Mouse (Mus musculus) midbrain, embryonic 15.5 days (tissue): ENCODE data around the gene Xcl1. TPM values are rescaled to one million over a fixed set of nuclear protein-coding genes. Genes with fewer than 3 reads are reported as not detected.
"Not testable (repeated sequence)": the region's sequence is repeated elsewhere in the genome, so short reads cannot be mapped to it uniquely, and the experiment has no call there.

ENCODE experiments used
- ATAC-seq: fragments of 200-750 bp; cut with Nextera tagmentation; replicated peaks from 2 replicates; pipeline ENCODE4 v1.8.0; 2017; ENCODE audit warnings: moderate TSS enrichment
- H3K27ac ChIP-seq: fragments of 300-500 bp; sonication (generic); 2 replicates; pipeline ENCODE4 v1.5.1; 2015; ENCODE audit warnings: mild to moderate bottlenecking, inconsistent platforms
- H3K27me3 ChIP-seq: fragments of 300-500 bp; sonication (generic); replicated peaks from 2 replicates; pipeline ENCODE4 v1.6.1; 2015; ENCODE audit warnings: inconsistent platforms
- H3K36me3 ChIP-seq: fragments of 300-500 bp; sonication (generic); replicated peaks from 2 replicates; pipeline ENCODE4 v1.6.1; 2015; ENCODE audit warnings: inconsistent platforms
- H3K4me1 ChIP-seq: fragments of 300-500 bp; sonication (generic); 2 replicates; pipeline ENCODE4 v1.6.1; 2015; ENCODE audit warnings: inconsistent platforms
- H3K4me2 ChIP-seq: fragments of 300-500 bp; sonication (generic); 2 replicates; pipeline ENCODE4 v1.6.1; 2015; ENCODE audit warnings: inconsistent platforms, mild to moderate bottlenecking, moderate library complexity
- H3K4me3 ChIP-seq: fragments of 300-500 bp; sonication (generic); 2 replicates; pipeline ENCODE4 v1.5.1; 2015; ENCODE audit warnings: mild to moderate bottlenecking, inconsistent platforms
- H3K9ac ChIP-seq: fragments of 300-500 bp; sonication (generic); 2 replicates; pipeline ENCODE4 v1.6.1; 2015; ENCODE audit warnings: mild to moderate bottlenecking, inconsistent platforms
- H3K9me3 ChIP-seq: fragments of 300-500 bp; sonication (generic); 2 replicates; pipeline ENCODE4 v1.6.1; 2016; ENCODE audit warnings: inconsistent platforms
- WGBS: fragments of 180-500 bp; shearing (Covaris S2); methylation state at CpG from one replicate; pipeline ENCODE4 v1.1.7; 2015; ENCODE audit warnings: mixed read lengths; 5-methylcytosine and 5-hydroxymethylcytosine counted together
- polyA plus RNA-seq: library from polyadenylated mRNA; unstranded; fragments of >200 nt; fragmentation: Nextera tagmentation; extraction: Ambion mirVana; gene quantifications from 2 replicates; pipeline ENCODE4 v1.2.1, GENCODE M21; 2015

The Xcl1 gene
- not detected in 2 replicates for polyA plus RNA-seq

DNA sequence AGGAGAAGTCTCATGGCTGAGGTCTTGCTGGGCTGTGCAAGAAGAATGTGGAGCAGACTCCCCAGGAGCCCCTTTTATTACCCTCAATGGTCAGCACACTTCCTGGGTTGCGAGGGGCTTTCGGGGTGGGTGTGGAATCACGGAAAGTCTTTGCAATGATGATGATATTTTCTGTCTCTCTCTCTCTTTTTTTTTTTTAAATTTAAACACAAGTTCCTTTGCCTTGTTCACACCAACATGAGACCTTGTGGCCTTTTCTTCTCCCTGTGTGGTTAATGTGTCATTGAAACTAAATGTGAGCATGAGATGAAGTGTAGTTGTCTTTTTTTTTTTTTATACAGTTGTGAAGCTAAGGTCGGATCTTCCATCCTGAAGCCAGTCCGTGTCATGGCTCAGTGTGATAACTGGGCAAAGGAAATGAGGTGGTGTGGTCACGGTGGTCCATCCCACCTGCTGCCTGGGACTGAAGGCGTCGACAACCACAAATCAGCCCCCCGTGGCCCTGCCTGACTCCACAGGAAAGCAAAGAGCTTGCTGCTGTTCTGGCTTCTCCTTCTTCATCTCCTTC is at the start of gene Xcl1:
Xcl1 (minus strand) TSS at position 51 of the 568 bp plus-strand sequence.
- no peak within 1 kb of the TSS for H3K4me3 ChIP-seq
- H3K4me2 ChIP-seq, result no peak within 1 kb of the TSS
- H3K4me1 ChIP-seq, result no peaks in the 10 kb centered on the region
- 76% methylated on average over 9 of the region's 9 CpGs for WGBS
- no peak within 1 kb of the TSS for H3K9ac ChIP-seq
- no peaks in the 10 kb centered on the region for H3K9me3 ChIP-seq
- ATAC-seq, result no peak
- H3K27me3 ChIP-seq, result no peaks in the 10 kb centered on the region
- H3K36me3 ChIP-seq, result no peaks in the 10 kb centered on the region
- no peak within 1 kb of the TSS for H3K27ac ChIP-seq

- not testable (repeated sequence) for ATAC-seq
- WGBS, result 90% methylated on average over 10 of the region's 10 CpGs
Observed at GRCm38 (mm10) chr1:164984681-164985080, 49.4 kb upstream of the Xcl1 start.

GRCm38 (mm10) chr1:164977351-164977750 is 42.0 kb upstream of the Xcl1 start:
- ATAC-seq, result no peak
- no peak overlapping the region for H3K4me3 ChIP-seq

More at GRCm38 (mm10) chr1:164984681-164985080, 49.4 kb upstream of the Xcl1 start:
- H3K9me3 ChIP-seq, H3K27ac ChIP-seq, H3K4me2 ChIP-seq, H3K4me3 ChIP-seq, H3K36me3 ChIP-seq, H3K9ac ChIP-seq, H3K27me3 ChIP-seq, H3K4me1 ChIP-seq: not testable (repeated sequence)

DNA sequence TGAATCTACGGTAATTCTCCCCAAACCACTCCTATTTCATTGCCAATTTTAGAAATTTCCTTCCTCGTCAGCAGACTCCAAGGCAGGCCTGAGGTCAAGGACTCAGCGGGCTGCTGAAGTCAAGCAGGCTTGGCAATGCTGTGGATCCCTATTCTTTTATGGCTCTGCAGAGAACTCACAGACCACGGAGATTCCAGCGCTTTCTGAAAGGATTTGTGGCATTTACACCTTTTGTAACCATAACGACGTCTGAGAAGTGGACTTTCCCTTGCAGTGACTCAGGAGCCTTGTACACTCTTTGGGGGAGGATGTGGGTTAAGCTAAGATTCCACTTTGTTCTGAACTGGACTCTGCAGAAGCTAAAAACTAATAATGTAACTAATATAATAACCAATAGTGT is 40.4 kb upstream of the Xcl1 start:
- WGBS, result 82% methylated on average over 7 of the region's 7 CpGs

More at GRCm38 (mm10) chr1:164977351-164977750, 42.0 kb upstream of the Xcl1 start:
- H3K9ac ChIP-seq, result no peak overlapping the region
- H3K27ac ChIP-seq, result no peak overlapping the region
- no peaks in the 10 kb centered on the region for H3K9me3 ChIP-seq
- H3K27me3 ChIP-seq, result no peaks in the 10 kb centered on the region
- H3K36me3 ChIP-seq, result no peaks in the 10 kb centered on the region
- H3K4me2 ChIP-seq, result no peak overlapping the region
- H3K4me1 ChIP-seq, result peaks cover 5% of the 10 kb centered on the region; the same call in 1 of the 2 replicates

DNA sequence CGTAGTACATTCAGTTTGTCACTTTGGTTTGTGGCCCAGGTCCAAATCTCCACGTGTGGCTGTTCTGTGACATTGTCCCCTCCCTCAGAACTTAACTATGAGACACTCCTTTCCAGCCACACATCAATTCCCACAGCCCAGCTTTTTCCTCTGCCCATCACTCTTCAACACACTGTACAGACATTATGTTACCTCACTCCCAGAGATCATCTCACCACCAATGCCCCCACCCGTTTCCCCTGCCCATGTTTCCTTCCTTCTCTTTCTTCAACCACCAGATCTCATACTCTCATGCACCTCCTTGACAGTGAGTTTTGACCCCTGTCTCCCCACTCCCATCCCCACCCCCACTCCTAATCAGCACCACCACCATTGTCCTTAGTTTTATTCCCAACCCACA is 39.9 kb upstream of the Xcl1 start:
- Histone ChIP-seq H3K36me3 (no peaks in the 10 kb centered on the region), H3K4me1 (peaks cover 5% of the 10 kb centered on the region; the same call in 1 of the 2 replicates), H3K4me2 (no peak overlapping the region), H3K9me3 (no peaks in the 10 kb centered on the region), H3K27me3 (no peaks in the 10 kb centered on the region), H3K9ac (no peak overlapping the region), H3K27ac (no peak overlapping the region), H3K4me3 (no peak overlapping the region)
- ATAC-seq, result no peak
- 91% methylated on average over 3 of the region's 3 CpGs for WGBS

More for the DNA sequence above, 40.4 kb upstream of the Xcl1 start:
- no peak overlapping the region for H3K4me2 ChIP-seq
- H3K9me3 ChIP-seq, result no peaks in the 10 kb centered on the region
- H3K4me3 ChIP-seq, result no peak overlapping the region
- H3K27ac ChIP-seq, result no peak overlapping the region
- no peaks in the 10 kb centered on the region for H3K27me3 ChIP-seq
- peaks cover 5% of the 10 kb centered on the region; the same call in 1 of the 2 replicates for H3K4me1 ChIP-seq
- H3K9ac ChIP-seq, result no peak overlapping the region
- ATAC-seq, result no peak
- H3K36me3 ChIP-seq, result no peaks in the 10 kb centered on the region

GRCm38 (mm10) chr1:164973790-164974189 is 38.5 kb upstream of the Xcl1 start:
- WGBS, result 2% methylated on average over 3 of the region's 3 CpGs
- H3K4me3 ChIP-seq, result no peak overlapping the region
- H3K4me2 ChIP-seq, result no peak overlapping the region
- ATAC-seq, result peak; percentile 90
- peak overlapping the region; percentile 45; the same call in 1 of the 2 replicates for H3K27ac ChIP-seq
- peaks cover 5% of the 10 kb centered on the region; the same call in 1 of the 2 replicates for H3K4me1 ChIP-seq
- no peak overlapping the region for H3K9ac ChIP-seq
- H3K27me3 ChIP-seq, result no peaks in the 10 kb centered on the region
- no peaks in the 10 kb centered on the region for H3K9me3 ChIP-seq
- no peaks in the 10 kb centered on the region for H3K36me3 ChIP-seq

DNA sequence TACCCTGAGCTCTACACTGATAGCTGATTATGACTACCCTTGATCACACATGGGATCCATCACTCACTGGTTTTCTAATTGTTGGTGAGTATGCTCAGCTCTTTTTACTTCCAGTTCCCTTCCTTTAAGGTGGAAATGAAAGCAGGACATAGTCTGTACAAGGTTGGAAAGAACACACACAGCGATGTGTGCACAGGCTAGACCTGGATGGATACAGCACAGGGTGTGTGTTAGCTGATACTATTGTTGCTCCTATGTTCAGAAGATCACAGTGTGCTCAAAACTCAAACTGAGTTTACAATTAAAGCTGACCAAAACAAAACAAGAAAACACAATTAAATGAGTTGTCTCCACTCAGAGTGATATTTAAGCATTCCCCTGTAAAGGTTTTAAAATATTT is 38.0 kb upstream of the Xcl1 start:
- WGBS, result 77% methylated on average over 1 of the region's 1 CpGs
- no peak overlapping the region for H3K4me3 ChIP-seq
- ATAC-seq, result peak; percentile 71
- no peak overlapping the region for H3K27ac ChIP-seq
- no peak overlapping the region for H3K4me2 ChIP-seq
- no peaks in the 10 kb centered on the region for H3K9me3 ChIP-seq
- peaks cover 5% of the 10 kb centered on the region; the same call in 1 of the 2 replicates for H3K4me1 ChIP-seq
- H3K36me3 ChIP-seq, result no peaks in the 10 kb centered on the region
- H3K27me3 ChIP-seq, result no peaks in the 10 kb centered on the region
- H3K9ac ChIP-seq, result no peak overlapping the region

DNA sequence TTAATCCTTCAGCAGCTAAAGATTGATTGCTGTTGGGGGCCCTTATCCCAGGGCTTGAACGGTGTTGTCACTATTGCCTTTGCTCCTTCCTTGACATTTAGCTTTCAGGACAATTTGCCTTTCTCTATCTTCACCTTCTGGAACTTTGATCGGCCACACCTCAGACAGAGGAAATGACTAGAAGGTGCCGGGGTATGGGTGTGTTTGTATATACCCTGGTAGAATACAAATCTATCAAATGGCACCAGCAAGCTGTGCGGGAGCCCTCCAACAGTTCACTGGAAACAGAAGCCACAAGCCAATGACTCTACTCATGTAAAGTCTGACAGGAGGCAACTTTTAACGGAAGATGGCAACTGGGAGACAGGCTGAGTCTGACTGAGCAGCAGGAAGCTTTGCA is 37.4 kb upstream of the Xcl1 start:
- Histone ChIP-seq H3K9me3 (no peaks in the 10 kb centered on the region), H3K4me1 (peaks cover 5% of the 10 kb centered on the region; the same call in 1 of the 2 replicates), H3K27me3 (no peaks in the 10 kb centered on the region), H3K4me3 (no peak overlapping the region), H3K4me2 (no peak overlapping the region), H3K27ac (no peak overlapping the region), H3K36me3 (no peaks in the 10 kb centered on the region), H3K9ac (no peak overlapping the region)
- 80% methylated on average over 5 of the region's 5 CpGs for WGBS
- no peak for ATAC-seq

DNA sequence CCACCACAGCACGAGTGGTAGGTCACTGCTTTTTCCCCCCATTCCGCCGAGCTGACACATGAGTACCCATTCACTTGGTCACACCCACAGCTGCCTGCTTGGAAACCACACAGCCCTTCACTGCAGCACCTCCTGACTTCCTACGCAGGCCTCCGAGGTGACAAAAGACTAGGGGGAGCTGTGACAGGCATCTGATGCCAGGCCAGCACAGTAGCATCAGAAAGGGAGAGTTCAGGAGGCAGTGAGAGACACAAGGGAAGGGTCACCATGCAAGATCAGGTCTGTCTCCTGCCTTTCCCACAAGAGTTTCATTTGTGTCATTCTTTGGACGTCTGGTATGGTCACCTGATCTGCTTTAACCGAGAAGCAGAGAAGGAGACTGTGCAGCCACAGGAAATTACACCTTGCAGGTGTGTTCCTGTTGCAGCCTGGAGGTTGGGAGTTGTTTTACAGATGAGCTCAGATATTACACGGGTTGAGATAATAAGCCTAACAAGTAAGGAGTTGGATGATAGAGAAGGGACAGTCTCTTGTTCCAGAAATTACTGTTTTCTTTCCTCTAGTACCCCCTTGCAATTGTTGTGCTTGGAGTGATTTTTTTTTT is 30.9 kb upstream of the Xcl1 start:
- no peak for ATAC-seq
- WGBS, result 56% methylated on average over 8 of the region's 8 CpGs
- Histone ChIP-seq H3K4me3 (no peak overlapping the region), H3K27me3 (no peaks in the 10 kb centered on the region), H3K4me1 (no peaks in the 10 kb centered on the region), H3K9me3 (no peaks in the 10 kb centered on the region), H3K4me2 (no peak overlapping the region), H3K27ac (no peak overlapping the region), H3K36me3 (no peaks in the 10 kb centered on the region), H3K9ac (no peak overlapping the region)

DNA sequence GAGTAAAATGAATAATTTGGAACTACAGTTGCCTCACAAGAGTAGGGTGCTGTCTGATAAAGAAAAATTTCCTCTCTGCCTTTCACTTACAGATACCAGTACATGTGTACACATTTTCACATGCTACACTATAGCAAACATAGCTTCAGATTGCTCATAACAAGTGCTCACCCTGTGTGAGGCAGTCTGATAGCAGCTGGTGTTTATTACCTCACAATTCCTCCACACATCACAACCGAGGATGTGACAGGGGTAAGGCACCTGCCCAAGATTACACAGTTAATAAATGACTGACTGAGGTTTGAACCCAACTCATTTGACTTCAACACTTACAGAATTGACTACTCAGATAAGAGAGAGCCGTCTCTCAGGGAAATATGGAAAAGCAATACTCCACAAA is 25.3 kb upstream of the Xcl1 start:
- Histone ChIP-seq H3K9me3 (no peaks in the 10 kb centered on the region), H3K4me1 (no peaks in the 10 kb centered on the region), H3K4me3 (no peak overlapping the region), H3K27me3 (no peaks in the 10 kb centered on the region), H3K27ac (no peak overlapping the region), H3K4me2 (no peak overlapping the region), H3K36me3 (no peaks in the 10 kb centered on the region), H3K9ac (no peak overlapping the region)
- WGBS, result 51% methylated on average over 2 of the region's 2 CpGs
- ATAC-seq, result no peak

GRCm38 (mm10) chr1:164959787-164960385 is 24.6 kb upstream of the Xcl1 start:
- H3K36me3 ChIP-seq, result no peaks in the 10 kb centered on the region
- no peak overlapping the region for H3K4me2 ChIP-seq
- WGBS, result 28% methylated on average over 11 of the region's 11 CpGs
- H3K9ac ChIP-seq, result no peak overlapping the region
- no peaks in the 10 kb centered on the region for H3K4me1 ChIP-seq
- no peaks in the 10 kb centered on the region for H3K9me3 ChIP-seq
- H3K27ac ChIP-seq, result no peak overlapping the region
- no peak overlapping the region for H3K4me3 ChIP-seq
- ATAC-seq, result no peak
- no peaks in the 10 kb centered on the region for H3K27me3 ChIP-seq

DNA sequence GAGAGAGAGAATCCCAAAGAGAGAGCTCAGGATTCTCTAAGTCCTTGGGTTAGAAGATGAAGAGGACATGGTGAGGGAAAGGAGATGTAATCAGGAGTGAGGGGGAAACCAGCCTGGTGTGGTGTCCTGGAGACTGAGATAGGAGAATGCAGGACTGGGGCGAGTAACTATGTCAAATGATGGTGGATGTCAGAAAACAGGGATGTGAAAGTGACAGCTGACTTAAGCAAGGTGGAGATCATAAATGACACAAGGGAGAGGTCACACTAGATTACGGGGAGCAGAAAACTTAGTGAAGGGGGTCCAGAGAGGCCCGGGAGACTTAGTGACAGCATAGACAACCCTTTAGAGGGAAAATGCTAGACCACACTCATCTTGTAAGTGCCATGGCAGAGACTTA is 23.8 kb upstream of the Xcl1 start:
- no peak for ATAC-seq
- Histone ChIP-seq H3K27me3 (no peaks in the 10 kb centered on the region), H3K4me3 (no peak overlapping the region), H3K4me1 (no peaks in the 10 kb centered on the region), H3K4me2 (no peak overlapping the region), H3K9me3 (no peaks in the 10 kb centered on the region), H3K9ac (no peak overlapping the region), H3K27ac (no peak overlapping the region), H3K36me3 (no peaks in the 10 kb centered on the region)
- 86% methylated on average over 3 of the region's 3 CpGs for WGBS

DNA sequence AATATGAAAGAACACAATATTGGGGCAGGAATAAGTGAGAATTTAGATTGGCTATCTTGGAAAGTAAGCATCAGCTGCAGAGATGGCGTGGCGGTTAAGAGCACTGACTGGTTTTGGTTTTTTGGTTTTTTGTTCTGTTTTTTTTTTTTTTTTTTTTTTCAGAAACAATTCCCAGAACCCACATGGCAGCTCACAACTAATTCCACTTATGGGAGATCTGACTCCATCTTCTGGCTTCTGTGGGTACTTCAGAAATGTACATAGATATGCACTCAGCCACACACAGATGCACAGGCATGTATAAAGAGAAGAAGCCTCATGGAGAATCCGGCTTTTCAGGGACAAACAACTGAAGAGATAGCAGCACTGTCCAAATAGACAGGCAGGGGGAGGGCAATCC is 22.6 kb upstream of the Xcl1 start:
- no peaks in the 10 kb centered on the region for H3K9me3 ChIP-seq
- ATAC-seq, result no peak
- no peaks in the 10 kb centered on the region for H3K4me1 ChIP-seq
- no peaks in the 10 kb centered on the region for H3K36me3 ChIP-seq
- H3K4me2 ChIP-seq, result no peak overlapping the region
- no peak overlapping the region for H3K27ac ChIP-seq
- H3K27me3 ChIP-seq, result no peaks in the 10 kb centered on the region
- WGBS, result 92% methylated on average over 3 of the region's 3 CpGs
- no peak overlapping the region for H3K9ac ChIP-seq
- H3K4me3 ChIP-seq, result no peak overlapping the region
